Mouse (Mus musculus) kidney, embryonic 16.5 days (tissue): ENCODE data around the gene Pvr. TPM values are rescaled to one million over a fixed set of nuclear protein-coding genes. Genes with fewer than 3 reads are reported as not detected.

Experiments
- ATAC-seq: fragments of 200-750 bp; cut with Nextera tagmentation; 2 replicates; pipeline ENCODE4 v1.8.0; 2017; ENCODE audit warnings: moderate TSS enrichment; ENCODE audit not compliant: low FRiP score, low TSS enrichment
- H3K27ac ChIP-seq: fragments of 300-500 bp; sonication (generic); 2 replicates; pipeline ENCODE4 v1.5.1; 2014; ENCODE audit warnings: low read length
- H3K27me3 ChIP-seq: fragments of 300-500 bp; sonication (generic); 2 replicates; pipeline ENCODE4 v1.6.1; 2014; ENCODE audit warnings: low read length, control low read depth, mixed read lengths; ENCODE audit not compliant: insufficient read depth
- H3K36me3 ChIP-seq: fragments of 300-500 bp; sonication (generic); 2 replicates; pipeline ENCODE4 v1.6.1; 2014; ENCODE audit warnings: low read length, control low read depth, mixed read lengths; ENCODE audit not compliant: insufficient read depth
- H3K4me1 ChIP-seq: fragments of 300-500 bp; sonication (generic); 2 replicates; pipeline ENCODE4 v1.6.1; 2014; ENCODE audit warnings: low read length, control low read depth, mixed read lengths; ENCODE audit not compliant: insufficient read depth
- H3K4me2 ChIP-seq: fragments of 300-500 bp; sonication (generic); replicated peaks from 2 replicates; pipeline ENCODE4 v1.6.1; 2014; ENCODE audit warnings: low read depth, low read length
- H3K4me3 ChIP-seq: fragments of 300-500 bp; sonication (generic); 2 replicates; pipeline ENCODE4 v1.5.1; 2014; ENCODE audit warnings: mild to moderate bottlenecking, low read length
- H3K9ac ChIP-seq: fragments of 300-500 bp; sonication (generic); replicated peaks from 2 replicates; pipeline ENCODE4 v1.6.1; 2014; ENCODE audit warnings: low read length
- H3K9me3 ChIP-seq: fragments of 300-500 bp; sonication (generic); 2 replicates; pipeline ENCODE4 v1.6.1; 2016; ENCODE audit warnings: low read length, control low read depth
- WGBS: fragments of 180-500 bp; shearing (Covaris S2); extraction: QIAGEN DNeasy Blood & Tissue Kit; methylation state at CpG from one replicate; pipeline ENCODE4 v1.1.7; 2014; 5-methylcytosine and 5-hydroxymethylcytosine counted together
- polyA plus RNA-seq: library from polyadenylated mRNA; unstranded; fragments of >200 nt; fragmentation: Nextera tagmentation; extraction: Ambion mirVana; gene quantifications from 2 replicates; pipeline ENCODE4 v1.2.1, GENCODE M21; 2015

Gene Pvr
- polyA plus RNA-seq, 1 experiment from 2014 or later, result 11.8 TPM

GRCm38 (mm10) chr7:19880754-19881153 lies 40.2 kb downstream of the Pvr start:
- no peak overlapping the region for H3K27ac ChIP-seq
- no peak overlapping the region for H3K9ac ChIP-seq
- no peaks in the 10 kb centered on the region for H3K4me1 ChIP-seq
- H3K27me3 ChIP-seq, result no peaks in the 10 kb centered on the region
- H3K9me3 ChIP-seq, result no peaks in the 10 kb centered on the region
- WGBS, result 80% methylated on average over 8 of the region's 8 CpGs
- no peaks in the 10 kb centered on the region for H3K36me3 ChIP-seq
- ATAC-seq, result no peak
- no peak overlapping the region for H3K4me3 ChIP-seq
- H3K4me2 ChIP-seq, result no peak overlapping the region

- Histone ChIP-seq H3K27me3 (no peaks in the 10 kb centered on the region), H3K4me3 (no peak overlapping the region), H3K4me1 (no peaks in the 10 kb centered on the region), H3K4me2 (no peak overlapping the region), H3K27ac (no peak overlapping the region), H3K36me3 (no peaks in the 10 kb centered on the region), H3K9ac (no peak overlapping the region), H3K9me3 (no peaks in the 10 kb centered on the region)
- WGBS, result 32% methylated on average over 14 of the region's 14 CpGs
- peak; percentile 12; the same call in 1 of the 2 replicates for ATAC-seq
These were observed 44.1 kb downstream of the Pvr start for GRCm38 (mm10) chr7:19876781-19877425.

GRCm38 (mm10) chr7:19875948-19876682 lies 44.8 kb downstream of the Pvr start:
- Histone ChIP-seq H3K27me3 (no peaks in the 10 kb centered on the region), H3K4me3 (no peak overlapping the region), H3K27ac (no peak overlapping the region), H3K4me1 (no peaks in the 10 kb centered on the region), H3K9ac (no peak overlapping the region), H3K4me2 (no peak overlapping the region), H3K36me3 (no peaks in the 10 kb centered on the region), H3K9me3 (no peaks in the 10 kb centered on the region)
- ATAC-seq, result peak; percentile 29; the same call in 1 of the 2 replicates
- WGBS, result 48% methylated on average over 13 of the region's 13 CpGs

- no peaks in the 10 kb centered on the region for H3K27me3 ChIP-seq
- H3K27ac ChIP-seq, result no peak overlapping the region
- 49% methylated on average over 5 of the region's 5 CpGs for WGBS
- no peaks in the 10 kb centered on the region for H3K36me3 ChIP-seq
- no peak for ATAC-seq
- no peaks in the 10 kb centered on the region for H3K4me1 ChIP-seq
- H3K4me3 ChIP-seq, result no peak overlapping the region
- H3K9me3 ChIP-seq, result no peaks in the 10 kb centered on the region
- no peak overlapping the region for H3K4me2 ChIP-seq
- no peak overlapping the region for H3K9ac ChIP-seq
These were observed 48.9 kb downstream of the Pvr start for GRCm38 (mm10) chr7:19871943-19872601.

GRCm38 (mm10) chr7:19871137-19871621 lies 49.8 kb downstream of the Pvr start:
- ATAC-seq, result no peak
- Histone ChIP-seq H3K9me3 (no peaks in the 10 kb centered on the region), H3K4me3 (no peak overlapping the region), H3K36me3 (no peaks in the 10 kb centered on the region), H3K9ac (no peak overlapping the region), H3K4me2 (no peak overlapping the region), H3K4me1 (no peaks in the 10 kb centered on the region), H3K27me3 (no peaks in the 10 kb centered on the region), H3K27ac (no peak overlapping the region)
- WGBS, result 61% methylated on average over 10 of the region's 10 CpGs

- no peak overlapping the region for H3K4me3 ChIP-seq
- no peak for ATAC-seq
- no peak overlapping the region for H3K27ac ChIP-seq
- no peaks in the 10 kb centered on the region for H3K4me1 ChIP-seq
- H3K27me3 ChIP-seq, result no peaks in the 10 kb centered on the region
- no peak overlapping the region for H3K4me2 ChIP-seq
- H3K9me3 ChIP-seq, result no peaks in the 10 kb centered on the region
- no peaks in the 10 kb centered on the region for H3K36me3 ChIP-seq
- no peak overlapping the region for H3K9ac ChIP-seq
- 82% methylated on average over 16 of the region's 16 CpGs for WGBS
These were observed 53.1 kb downstream of the Pvr start for GRCm38 (mm10) chr7:19867751-19868399.

- Histone ChIP-seq H3K4me2 (no peak overlapping the region), H3K36me3 (no peaks in the 10 kb centered on the region), H3K9me3 (no peaks in the 10 kb centered on the region), H3K27me3 (no peaks in the 10 kb centered on the region), H3K4me3 (no peak overlapping the region), H3K27ac (no peak overlapping the region), H3K9ac (no peak overlapping the region), H3K4me1 (no peaks in the 10 kb centered on the region)
- ATAC-seq, result no peak
- WGBS, result 64% methylated on average over 6 of the region's 6 CpGs
These were observed 54.5 kb downstream of the Pvr start for GRCm38 (mm10) chr7:19866490-19866889.

- H3K27ac ChIP-seq, result no peak overlapping the region
- H3K36me3 ChIP-seq, result no peaks in the 10 kb centered on the region
- no peaks in the 10 kb centered on the region for H3K9me3 ChIP-seq
- H3K4me3 ChIP-seq, result no peak overlapping the region
- no peak overlapping the region for H3K4me2 ChIP-seq
- H3K9ac ChIP-seq, result no peak overlapping the region
- no peaks in the 10 kb centered on the region for H3K4me1 ChIP-seq
- 78% methylated on average over 8 of the region's 8 CpGs for WGBS
- no peaks in the 10 kb centered on the region for H3K27me3 ChIP-seq
- ATAC-seq, result no peak
These were observed 55.5 kb downstream of the Pvr start for GRCm38 (mm10) chr7:19865246-19866036.

GRCm38 (mm10) chr7:19864241-19864640 lies 56.7 kb downstream of the Pvr start:
- no peak for ATAC-seq
- no peaks in the 10 kb centered on the region for H3K36me3 ChIP-seq
- H3K4me3 ChIP-seq, result no peak overlapping the region
- H3K4me2 ChIP-seq, result no peak overlapping the region
- H3K27ac ChIP-seq, result no peak overlapping the region
- WGBS, result 40% methylated on average over 2 of the region's 2 CpGs
- H3K9ac ChIP-seq, result no peak overlapping the region
- no peaks in the 10 kb centered on the region for H3K9me3 ChIP-seq
- H3K27me3 ChIP-seq, result no peaks in the 10 kb centered on the region
- H3K4me1 ChIP-seq, result no peaks in the 10 kb centered on the region
